Mouse (Mus musculus) fibroblast of lung, adult 2 months (primary cell): ENCODE data around the gene Rab38.

Source experiments
- DNase-seq: peaks from one replicate; pipeline ENCODE4 v3.0.0-alpha.2; 2011; ENCODE audit warnings: low read depth

The Rab38 gene

GRCm38 (mm10) chr7:88429786-88430691, at the start of gene Rab38:
TSS of gene Rab38 (plus strand) at chr7:88430273.
- peak; percentile 6 for DNase-seq

- DNase-seq, result no peak
Observed at GRCm38 (mm10) chr7:88394568-88394967, 35.5 kb upstream of the Rab38 start.

GRCm38 (mm10) chr7:88395745-88396144, 34.3 kb upstream of the Rab38 start:
- no peak for DNase-seq

GRCm38 (mm10) chr7:88405311-88405710, 24.8 kb upstream of the Rab38 start:
- no peak for DNase-seq

- DNase-seq, result no peak
Observed at GRCm38 (mm10) chr7:88406466-88406865, 23.6 kb upstream of the Rab38 start.

- no peak for DNase-seq
Observed at GRCm38 (mm10) chr7:88421821-88422220, 8.3 kb upstream of the Rab38 start.

- no peak for DNase-seq
Observed at GRCm38 (mm10) chr7:88423889-88424288, 6.2 kb upstream of the Rab38 start.

GRCm38 (mm10) chr7:88425744-88426143, 4.3 kb upstream of the Rab38 start:
- DNase-seq, result no peak

- no peak for DNase-seq
Observed at GRCm38 (mm10) chr7:88427484-88427883, 2.6 kb upstream of the Rab38 start.

- DNase-seq, result no peak
Observed at GRCm38 (mm10) chr7:88430692-88431084, 615 bp downstream of the Rab38 start.

- DNase-seq, result no peak
Observed at GRCm38 (mm10) chr7:88440301-88440700, 10.2 kb downstream of the Rab38 start.

GRCm38 (mm10) chr7:88442649-88443048, 12.6 kb downstream of the Rab38 start:
- no peak for DNase-seq

- DNase-seq, result no peak
Observed at GRCm38 (mm10) chr7:88443435-88443834, 13.4 kb downstream of the Rab38 start.

GRCm38 (mm10) chr7:88445320-88445903, 15.3 kb downstream of the Rab38 start:
- DNase-seq, result no peak

- DNase-seq, result no peak
Observed at GRCm38 (mm10) chr7:88453234-88453633, 23.2 kb downstream of the Rab38 start.

- no peak for DNase-seq
Observed at GRCm38 (mm10) chr7:88457827-88458226, 27.8 kb downstream of the Rab38 start.

- no peak for DNase-seq
Observed at GRCm38 (mm10) chr7:88467754-88468153, 37.7 kb downstream of the Rab38 start.

- no peak for DNase-seq
Observed at GRCm38 (mm10) chr7:88482110-88482619, 52.1 kb downstream of the Rab38 start.

GRCm38 (mm10) chr7:88482628-88483027, 52.6 kb downstream of the Rab38 start:
- DNase-seq, result no peak

GRCm38 (mm10) chr7:88491020-88491419, 60.9 kb downstream of the Rab38 start:
- DNase-seq, result no peak

- DNase-seq, result no peak
Observed at GRCm38 (mm10) chr7:88502217-88502817, 72.2 kb downstream of the Rab38 start.

GRCm38 (mm10) chr7:88509748-88510147, 79.7 kb downstream of the Rab38 start:
- DNase-seq, result no peak

GRCm38 (mm10) chr7:88522481-88522880, 92.4 kb downstream of the Rab38 start:
- no peak for DNase-seq
